Mouse (Mus musculus): ENCODE data around the gene Nr1i3.

DNA sequence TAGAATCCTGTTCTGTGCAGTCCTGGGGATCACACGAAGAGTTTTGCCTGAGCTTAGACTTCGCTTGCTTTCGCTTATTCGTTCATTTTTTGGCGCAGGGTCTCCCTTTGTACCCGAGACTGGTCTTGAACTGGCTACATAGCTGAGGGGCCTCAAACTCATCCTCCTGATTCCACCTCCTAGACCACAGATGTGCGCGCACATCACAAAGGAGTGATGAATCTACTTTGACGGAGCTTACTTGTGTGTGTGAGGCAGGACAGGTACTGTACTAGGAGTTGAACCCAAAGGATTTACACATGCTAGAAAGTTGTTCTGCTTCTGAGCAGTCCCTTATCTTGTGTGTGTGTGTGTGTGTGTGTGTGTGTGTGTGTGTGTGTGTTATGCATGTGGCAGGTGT lies 22.9 kb upstream of the Nr1i3 start:
- TF ChIP-seq GATA1 (IDR thresholded peaks at IDR 0.05; ENCODE audit: low read length): no peak
- TF ChIP-seq TAL1 (IDR thresholded peaks at IDR 0.05; ENCODE audit: low read length): no peak

All from erythroblast, embryonic 14.5 days (primary cell).